Mouse (Mus musculus) thymus, postnatal 36 days (tissue): Measurements from ENCODE around the gene Fez1.

Source experiments
- DNase-seq, 2 experiments: peaks; one replicate each; pipeline ENCODE4 v3.0.0; 2022; ENCODE audit warnings: mixed read lengths in 2 of 2

Fez1 gene

GRCm38 (mm10) chr9:36895009-36895693 lies 73.5 kb downstream of the Fez1 start:
- DNase-seq: no peak

GRCm38 (mm10) chr9:36898560-36898959 lies 76.9 kb downstream of the Fez1 start:
- no peak for DNase-seq

- no peak for DNase-seq
Measured at GRCm38 (mm10) chr9:36900464-36900863, 78.8 kb downstream of the Fez1 start.

- peak in 1 of 2 experiments; percentile 14 for DNase-seq
Measured at GRCm38 (mm10) chr9:36905452-36905851, 83.8 kb downstream of the Fez1 start.

- peak; percentile 43 to 47 for DNase-seq
Measured at GRCm38 (mm10) chr9:36916362-36916761, 94.7 kb downstream of the Fez1 start.

GRCm38 (mm10) chr9:36916915-36917314 lies 95.3 kb downstream of the Fez1 start:
- DNase-seq: no peak

GRCm38 (mm10) chr9:36918582-36918981 lies 96.9 kb downstream of the Fez1 start:
- no peak for DNase-seq

GRCm38 (mm10) chr9:36919472-36919871 lies 97.8 kb downstream of the Fez1 start:
- DNase-seq: no peak

GRCm38 (mm10) chr9:36921718-36922415 lies 100.2 kb downstream of the Fez1 start:
- DNase-seq: no peak

- no peak for DNase-seq
Measured at GRCm38 (mm10) chr9:36923753-36924152, 102.1 kb downstream of the Fez1 start.
